Mouse (Mus musculus): ENCODE results near the gene Dusp6. TPM values are rescaled to one million over a fixed set of nuclear protein-coding genes. Genes with fewer than 3 reads are reported as not detected.

The Dusp6 gene
- polyA plus RNA-seq, 1 experiment from 2014 or later = 40.7 TPM

Other genes starting within 250 kb of the Dusp6 start
- 8.1 and 10.0 TPM in 2 replicates for gene Poc1b, start 156.2 kb upstream of the Dusp6 start, polyA plus RNA-seq (2015; fragmentation: Nextera tagmentation; extraction: Ambion mirVana)
- 5.6 and 6.1 TPM in 2 replicates for gene Galnt4, start 155.1 kb upstream of the Dusp6 start, polyA plus RNA-seq (2015; fragmentation: Nextera tagmentation; extraction: Ambion mirVana)
- not detected in 2 replicates for gene Phxr2, start 136.9 kb upstream of the Dusp6 start, polyA plus RNA-seq (2015; fragmentation: Nextera tagmentation; extraction: Ambion mirVana)